ENCODE assay signal across 11 mouse cellular contexts in genomic region chr12:103306224-103306623, GRCm38 (mm10). TPM values are rescaled to one million over a fixed set of nuclear protein-coding genes. Genes with fewer than 3 reads are reported as not detected.
DNase-seq lines count a peak whose midpoint lies in the region; ATAC-seq and TF ChIP-seq lines count a peak whose summit lies in the region.
"Had no signal": no experiment of that assay in that cellular context is flagged by ENCODE, and none has a peak within 500 bp of the region (broad histone marks: within the 10 kb centered on the region; RNA-seq: fewer than 3 reads in every experiment).

No protein-coding gene starts in this region.

- no peaks in the 10 kb centered on the region for H3K9me3 ChIP-seq in kidney, postnatal 0 days (replicated peaks; ENCODE audit: low read length)
- H3K9me3 ChIP-seq: limb, embryonic 13.5 days; neural tube, embryonic 12.5 days had no signal

- H3K9ac ChIP-seq in kidney, postnatal 0 days (ENCODE audit: low read depth, low read length), result no peak overlapping the region
- H3K9ac ChIP-seq: limb, embryonic 13.5 days; neural tube, embryonic 12.5 days had no signal

- DNase-seq in adrenal gland, postnatal 10 days, result peak; percentile 54
- DNase-seq in adrenal gland, postnatal 4 days (ENCODE audit: low spot score in 2 of 2), result no peak
- DNase-seq in kidney, postnatal 0 days (ENCODE audit: low spot score), result no peak
- no peak for DNase-seq in kidney, adult 11 months
- peak; percentile 72 for DNase-seq in brain, adult 2 months (ENCODE audit: low read depth, low spot score)
- DNase-seq in urinary bladder, adult 18-20 months (ENCODE audit: low spot score in 2 of 2), result no peak
- no peak for DNase-seq in spleen, postnatal 36 days (ENCODE audit: low spot score in 2 of 2)

- H3K27ac ChIP-seq in kidney, postnatal 0 days, result no peak overlapping the region
- H3K27ac ChIP-seq: limb, embryonic 13.5 days; neural tube, embryonic 12.5 days had no signal

- H3K36me3 ChIP-seq in kidney, postnatal 0 days (ENCODE audit: insufficient read depth, low read length), result no peaks in the 10 kb centered on the region
- H3K36me3 ChIP-seq: limb, embryonic 13.5 days; neural tube, embryonic 12.5 days had no signal

- peak; percentile 58 for TF ChIP-seq CTCF in kidney, postnatal 0 days (IDR thresholded peaks at IDR 0.05; ENCODE audit: low read depth)

- no peak overlapping the region for H3K4me2 ChIP-seq in kidney, postnatal 0 days (ENCODE audit: low read length)
- H3K4me2 ChIP-seq: limb, embryonic 13.5 days; neural tube, embryonic 12.5 days had no signal

- ATAC-seq in kidney, postnatal 0 days (replicated peaks; ENCODE audit: low FRiP score, low read depth), result no peak
- peak; percentile 4; the same call in 1 of the 2 replicates for ATAC-seq in megakaryocyte-erythroid progenitor cell, adult 5-6 weeks (replicated peaks; ENCODE audit: low FRiP score, low TSS enrichment, poor library complexity, severe bottlenecking)

- H3K27me3 ChIP-seq in kidney, postnatal 0 days (ENCODE audit: insufficient read depth, low read length), result no peaks in the 10 kb centered on the region
- H3K27me3 ChIP-seq: limb, embryonic 13.5 days; neural tube, embryonic 12.5 days had no signal

- WGBS in kidney, postnatal 0 days, result 33% methylated on average over 2 of the region's 2 CpGs

- H3K4me3 ChIP-seq in kidney, postnatal 0 days (replicated peaks; ENCODE audit: low read depth, low read length), result no peak overlapping the region
- H3K4me3 ChIP-seq: limb, embryonic 13.5 days; neural tube, embryonic 12.5 days had no signal

- H3K4me1 ChIP-seq in kidney, postnatal 0 days (replicated peaks; ENCODE audit: insufficient read depth, low read length), result no peaks in the 10 kb centered on the region
- H3K4me1 ChIP-seq: limb, embryonic 13.5 days; neural tube, embryonic 12.5 days had no signal

RNA-seq across cellular contexts. Expression of gene Fam181a, which starts 4.6 kb away (rescaled TPM):
- total RNA-seq in adrenal gland, postnatal 10 days (2021), result not detected
- not detected for total RNA-seq in adrenal gland, postnatal 4 days (2021)
- not detected in 2 replicates for polyA plus RNA-seq in kidney, postnatal 0 days (2015; fragmentation: Nextera tagmentation; extraction: Ambion mirVana)
- total RNA-seq in megakaryocyte-erythroid progenitor cell, adult 5-6 weeks (2014; fragmentation: Nextera tagmentation), result not detected in 2 replicates
- not detected in 2 replicates for total RNA-seq in megakaryocyte-erythroid progenitor cell, adult 5-6 weeks (2017)
- polyA plus RNA-seq: heart, embryonic 16.5 days had no signal

RNA-seq across cellular contexts. Expression of gene Asb2, which starts 49.6 kb away (rescaled TPM):
- total RNA-seq in adrenal gland, postnatal 10 days (2021), result 10 to 100 TPM in 1 of 2 experiments, 1 to 10 TPM in 1; 5.5 to 20.3 TPM
- 1 to 10 TPM; 2.5 to 5.2 TPM for total RNA-seq in adrenal gland, postnatal 4 days (2021)
- polyA plus RNA-seq in kidney, postnatal 0 days (2015; fragmentation: Nextera tagmentation; extraction: Ambion mirVana), result 1.3 and 1.8 TPM in 2 replicates
- 3.5 TPM in 1 of 2 replicates, not detected in the other for total RNA-seq in megakaryocyte-erythroid progenitor cell, adult 5-6 weeks (2014; fragmentation: Nextera tagmentation)
- 0.38 TPM in 1 of 2 replicates, not detected in the other for total RNA-seq in megakaryocyte-erythroid progenitor cell, adult 5-6 weeks (2017)

Comparison
In these comparisons a context has a peak if more than half of its experiments do, and no peak if none do; other contexts are left out.
1. DNase-seq: peak in adrenal gland, postnatal 10 days (single experiment) and brain, adult 2 months (single experiment); none in adrenal gland, postnatal 4 days (0 of 2), kidney, postnatal 0 days (single experiment), kidney, adult 11 months (single experiment), urinary bladder, adult 18-20 months (0 of 2) and spleen, postnatal 36 days (0 of 2).